Mouse (Mus musculus) ovary, adult 18-20 months (tissue): ENCODE results near the gene Zfp593.

ENCODE experiments used
- DNase-seq: peaks from one replicate; pipeline ENCODE4 v3.0.0; 2022; ENCODE audit warnings: low spot score, mixed read lengths

Zfp593 gene

GRCm38 (mm10) chr4:134256407-134257197, 11.2 kb upstream of the Zfp593 start:
- no peak for DNase-seq

GRCm38 (mm10) chr4:134255854-134256253, 10.5 kb upstream of the Zfp593 start:
- DNase-seq: no peak

- no peak for DNase-seq
Measured at GRCm38 (mm10) chr4:134254835-134255234, 9.4 kb upstream of the Zfp593 start.

GRCm38 (mm10) chr4:134253722-134254324, 8.4 kb upstream of the Zfp593 start, which contains the start of gene Grrp1:
TSS of gene Grrp1 (minus strand) at chr4:134254106.
- no peak for DNase-seq

GRCm38 (mm10) chr4:134252911-134253721, 7.7 kb upstream of the Zfp593 start:
- no peak for DNase-seq

- no peak for DNase-seq
Measured at GRCm38 (mm10) chr4:134252131-134252910, 6.9 kb upstream of the Zfp593 start.

- no peak for DNase-seq
Measured at GRCm38 (mm10) chr4:134251241-134252130, 6.1 kb upstream of the Zfp593 start.

- no peak for DNase-seq
Measured at GRCm38 (mm10) chr4:134250930-134251240, 5.5 kb upstream of the Zfp593 start.

- no peak for DNase-seq
Measured at GRCm38 (mm10) chr4:134250116-134250929, 4.9 kb upstream of the Zfp593 start.

GRCm38 (mm10) chr4:134249651-134250050, 4.3 kb upstream of the Zfp593 start:
- DNase-seq: no peak

- DNase-seq: no peak
Measured at GRCm38 (mm10) chr4:134246719-134247258, 1.4 kb upstream of the Zfp593 start, which contains the start of gene Gm30191. TSS of gene Gm30191 (plus strand) at chr4:134246935.

- no peak for DNase-seq
Measured at GRCm38 (mm10) chr4:134246256-134246655, 864 bp upstream of the Zfp593 start.

GRCm38 (mm10) chr4:134243516-134244250, 1.7 kb downstream of the Zfp593 start, which contains the start of gene E130218I03Rik:
TSS of gene E130218I03Rik (plus strand) at chr4:134243662.
- no peak for DNase-seq

GRCm38 (mm10) chr4:134238686-134239085, 6.7 kb downstream of the Zfp593 start:
- no peak for DNase-seq

- DNase-seq: peak; percentile 73
Measured at GRCm38 (mm10) chr4:134238279-134238651, 7.1 kb downstream of the Zfp593 start, which contains the start of gene Cnksr1. TSS of gene Cnksr1 (minus strand) at chr4:134238399.

GRCm38 (mm10) chr4:134237582-134238278, 7.7 kb downstream of the Zfp593 start:
- no peak for DNase-seq

GRCm38 (mm10) chr4:134234876-134235275, 10.5 kb downstream of the Zfp593 start:
- DNase-seq: no peak

GRCm38 (mm10) chr4:134230431-134230830, 15.0 kb downstream of the Zfp593 start:
- DNase-seq: no peak
